Mouse (Mus musculus) olfactory bulb, adult 2 months (tissue): Measurements from ENCODE around the gene Arpc4. TPM values are rescaled to one million over a fixed set of nuclear protein-coding genes. Genes with fewer than 3 reads are reported as not detected.

Experiments used
- H3K27ac ChIP-seq: fragments of 200-500 bp; 2 replicates; pipeline ENCODE4 v1.5.1; 2012; ENCODE audit warnings: low read depth, low read length; ENCODE audit not compliant: insufficient read depth
- H3K4me1 ChIP-seq: fragments of 200-500 bp; 2 replicates; pipeline ENCODE4 v1.6.1; 2012; ENCODE audit warnings: low read length; ENCODE audit not compliant: control insufficient read depth, insufficient read depth
- H3K4me3 ChIP-seq: fragments of 200-500 bp; 2 replicates; pipeline ENCODE4 v1.5.1; 2012; ENCODE audit warnings: mild to moderate bottlenecking, low read depth, low read length, moderate library complexity; ENCODE audit not compliant: insufficient read depth
- CTCF ChIP-seq: fragments of 200-500 bp; IDR thresholded peaks from 2 replicates; pipeline ENCODE4 v1.5.1; 2012; ENCODE audit warnings: low read depth, mild to moderate bottlenecking, low read length, moderate library complexity; ENCODE audit not compliant: insufficient read depth
- POLR2A ChIP-seq: fragments of 200-500 bp; IDR thresholded peaks from 2 replicates; pipeline ENCODE4 v1.6.1; 2012; ENCODE audit warnings: mild to moderate bottlenecking, low read depth, low read length, moderate library complexity; ENCODE audit not compliant: insufficient read depth
- WGBS: fragments of 180-500 bp; shearing (Covaris S2); methylation state at CpG from one replicate; pipeline ENCODE4 v1.1.7; 2018; 5-methylcytosine and 5-hydroxymethylcytosine counted together
- polyA plus RNA-seq: library from polyadenylated mRNA; stranded (reverse); fragments of >200 nt; gene quantifications from 2 replicates; pipeline ENCODE4 v1.2.4, GENCODE M21; 2012; ENCODE audit warnings: low replicate concordance; ENCODE audit not compliant: missing spikeins, insufficient read depth, insufficient read length

Arpc4 gene
- polyA plus RNA-seq, 1 experiment = not detected

GRCm38 (mm10) chr6:113373491-113373890 is 4.4 kb upstream of the Arpc4 start:
- H3K4me1 ChIP-seq = 0 out of 2 replicates have a peak, but pooled peaks cover 2% of the 10 kb centered on the region
- H3K4me3 ChIP-seq = no peak overlapping the region
- TF ChIP-seq CTCF = no peak
- TF ChIP-seq POLR2A = no peak
- 93% methylated on average over 4 of the region's 4 CpGs for WGBS
- no peak overlapping the region for H3K27ac ChIP-seq

- peak overlapping the region; percentile 87 for H3K4me3 ChIP-seq
- WGBS = 8% methylated on average over 7 of the region's 7 CpGs
- peaks cover 5% of the 10 kb centered on the region; the same call in 1 of the 2 replicates for H3K4me1 ChIP-seq
- peak overlapping the region; percentile 52; the same call in 1 of the 2 replicates for H3K27ac ChIP-seq
- no peak for TF ChIP-seq POLR2A
- TF ChIP-seq CTCF = no peak
Observed at GRCm38 (mm10) chr6:113377172-113377495, 781 bp upstream of the Arpc4 start.

GRCm38 (mm10) chr6:113379246-113379645 is 1.3 kb downstream of the Arpc4 start:
- WGBS = 79% methylated on average over 6 of the region's 6 CpGs
- Histone ChIP-seq H3K27ac (no peak overlapping the region), H3K4me3 (no peak overlapping the region), H3K4me1 (peaks cover 7% of the 10 kb centered on the region)
- TF ChIP-seq CTCF (no peak), POLR2A (no peak)

- Histone ChIP-seq H3K4me1 (peaks cover 12% of the 10 kb centered on the region), H3K27ac (no peak overlapping the region), H3K4me3 (no peak overlapping the region)
- TF ChIP-seq CTCF (no peak), POLR2A (no peak)
- WGBS = 91% methylated on average over 11 of the region's 11 CpGs
Observed at GRCm38 (mm10) chr6:113380480-113380879, 2.6 kb downstream of the Arpc4 start.

GRCm38 (mm10) chr6:113384351-113384927 is 6.5 kb downstream of the Arpc4 start:
- Histone ChIP-seq H3K4me1 (peaks cover 7% of the 10 kb centered on the region), H3K27ac (no peak overlapping the region), H3K4me3 (no peak overlapping the region)
- WGBS = 39% methylated on average over 8 of the region's 8 CpGs
- TF ChIP-seq CTCF = no peak
- TF ChIP-seq POLR2A = no peak

- TF ChIP-seq CTCF (no peak), POLR2A (no peak)
- Histone ChIP-seq H3K4me3 (no peak overlapping the region), H3K27ac (no peak overlapping the region), H3K4me1 (peaks cover 7% of the 10 kb centered on the region)
- 60% methylated on average over 11 of the region's 11 CpGs for WGBS
Observed at GRCm38 (mm10) chr6:113385160-113385714, 7.3 kb downstream of the Arpc4 start.

- Histone ChIP-seq H3K4me1 (peaks cover 7% of the 10 kb centered on the region), H3K27ac (no peak overlapping the region), H3K4me3 (no peak overlapping the region)
- 42% methylated on average over 3 of the region's 3 CpGs for WGBS
- TF ChIP-seq POLR2A (no peak), CTCF (no peak)
Observed at GRCm38 (mm10) chr6:113386025-113386424, 8.1 kb downstream of the Arpc4 start.

- Histone ChIP-seq H3K4me3 (no peak within 1 kb of the TSS), H3K4me1 (peaks cover 19% of the 10 kb centered on the region), H3K27ac (no peak within 1 kb of the TSS)
- 61% methylated on average over 8 of the region's 8 CpGs for WGBS
- TF ChIP-seq CTCF = no peak
- TF ChIP-seq POLR2A = no peak
Observed at GRCm38 (mm10) chr6:113388960-113389359, 11.0 kb downstream of the Arpc4 start, which contains the start of gene Ttll3. Gene Ttll3 (plus strand): TSS chr6:113389260.

- peaks cover 12% of the 10 kb centered on the region for H3K4me1 ChIP-seq
- H3K4me3 ChIP-seq = no peak overlapping the region
- WGBS = 93% methylated on average over 3 of the region's 3 CpGs
- no peak overlapping the region for H3K27ac ChIP-seq
- TF ChIP-seq CTCF (no peak), POLR2A (no peak)
Observed at GRCm38 (mm10) chr6:113390715-113391114, 12.8 kb downstream of the Arpc4 start.
